Mouse (Mus musculus): ENCODE measurements around the gene Raph1. TPM values are rescaled to one million over a fixed set of nuclear protein-coding genes. Genes with fewer than 3 reads are reported as not detected.

The Raph1 gene
- polyA plus RNA-seq, 1 experiment from 2014 or later: 27.8 TPM

DNA sequence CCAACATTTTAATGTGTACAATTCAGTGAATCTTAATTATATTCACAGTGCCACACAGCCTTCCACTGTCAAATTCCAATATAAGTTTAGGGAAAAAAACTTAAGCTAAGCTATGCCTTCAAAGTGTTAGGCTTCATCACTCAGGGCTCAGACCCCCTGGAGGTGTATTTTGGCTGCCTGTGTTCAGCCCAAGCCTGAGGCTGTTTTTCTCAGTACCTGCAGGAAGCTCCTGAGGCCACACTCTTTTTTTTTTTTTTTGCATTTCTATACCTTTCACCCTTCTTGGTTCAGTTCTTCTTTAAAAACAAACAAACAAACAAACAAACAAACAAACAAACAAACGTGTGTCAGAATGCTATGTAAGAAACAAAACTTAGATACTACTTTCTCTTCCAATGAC is 23.2 kb downstream of the Raph1 start:
- 37% methylated on average over 1 of the region's 1 CpGs for WGBS
- no peak for ATAC-seq (ENCODE audit: low FRiP score, low read depth)
- no peaks in the 10 kb centered on the region for H3K9me3 ChIP-seq
- no peak overlapping the region for H3K4me3 ChIP-seq
- H3K4me1 ChIP-seq: no peaks in the 10 kb centered on the region
- H3K27me3 ChIP-seq (replicated peaks): no peaks in the 10 kb centered on the region
- no peak overlapping the region for H3K27ac ChIP-seq
- no peak overlapping the region for H3K9ac ChIP-seq
- H3K36me3 ChIP-seq: peaks cover 11% of the 10 kb centered on the region
- H3K4me2 ChIP-seq (replicated peaks): no peak overlapping the region

DNA sequence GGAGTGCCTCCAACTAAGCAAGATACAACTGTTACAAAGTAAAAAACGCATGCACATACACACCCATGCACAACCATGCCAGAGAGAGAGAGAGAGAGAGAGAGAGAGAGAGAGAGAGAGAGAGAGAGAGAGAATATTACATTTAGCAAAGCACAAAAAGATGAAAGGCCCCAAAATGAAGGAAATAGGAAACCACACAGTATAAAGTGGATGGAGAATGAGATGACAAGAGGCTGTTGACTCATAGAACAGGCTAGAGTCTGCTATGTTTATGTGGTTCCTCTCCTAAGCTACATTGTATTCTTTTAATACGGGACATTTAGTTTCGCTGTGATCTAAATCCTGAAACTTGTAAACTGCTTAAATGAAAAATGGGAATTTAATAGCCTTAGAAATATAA is 27.6 kb downstream of the Raph1 start:
- 91% methylated on average over 3 of the region's 3 CpGs for WGBS
- Histone ChIP-seq H3K4me1 (no peaks in the 10 kb centered on the region), H3K4me3 (no peak overlapping the region)

GRCm38 (mm10) chr1:60534932-60535331 is 32.0 kb downstream of the Raph1 start:
- ATAC-seq (ENCODE audit: low FRiP score, low read depth): no peak
- no peak overlapping the region for H3K4me2 ChIP-seq (replicated peaks)
- no peaks in the 10 kb centered on the region for H3K9me3 ChIP-seq
- peaks cover 10% of the 10 kb centered on the region; the same call in 1 of the 2 replicates for H3K36me3 ChIP-seq
- 94% methylated on average over 2 of the region's 2 CpGs for WGBS
- no peaks in the 10 kb centered on the region for H3K27me3 ChIP-seq (replicated peaks)
- H3K27ac ChIP-seq: no peak overlapping the region
- H3K9ac ChIP-seq: no peak overlapping the region
- H3K4me1 ChIP-seq: no peaks in the 10 kb centered on the region
- H3K4me3 ChIP-seq: no peak overlapping the region

More for the DNA sequence above, 27.6 kb downstream of the Raph1 start:
- Histone ChIP-seq H3K9me3 (no peaks in the 10 kb centered on the region), H3K4me2 (replicated peaks) (no peak overlapping the region), H3K36me3 (no peaks in the 10 kb centered on the region), H3K27me3 (replicated peaks) (no peaks in the 10 kb centered on the region), H3K9ac (no peak overlapping the region), H3K27ac (no peak overlapping the region)
- ATAC-seq (ENCODE audit: low FRiP score, low read depth): no peak

- no peaks in the 10 kb centered on the region for H3K9me3 ChIP-seq
- H3K4me3 ChIP-seq: no peak overlapping the region
- no peak overlapping the region for H3K4me2 ChIP-seq (replicated peaks)
- no peaks in the 10 kb centered on the region for H3K4me1 ChIP-seq
- no peaks in the 10 kb centered on the region for H3K27me3 ChIP-seq (replicated peaks)
- peaks cover 35% of the 10 kb centered on the region for H3K36me3 ChIP-seq
- no peak for ATAC-seq (ENCODE audit: low FRiP score, low read depth)
- H3K27ac ChIP-seq: no peak overlapping the region
- no peak overlapping the region for H3K9ac ChIP-seq
- WGBS: 91% methylated on average over 2 of the region's 2 CpGs
Observed at GRCm38 (mm10) chr1:60530636-60531035, 36.3 kb downstream of the Raph1 start.

GRCm38 (mm10) chr1:60530107-60530506 is 36.8 kb downstream of the Raph1 start:
- no peak for ATAC-seq (ENCODE audit: low FRiP score, low read depth)
- H3K36me3 ChIP-seq: peaks cover 40% of the 10 kb centered on the region
- H3K27ac ChIP-seq: no peak overlapping the region
- no peak overlapping the region for H3K4me3 ChIP-seq
- WGBS: 94% methylated on average over 6 of the region's 6 CpGs
- no peaks in the 10 kb centered on the region for H3K9me3 ChIP-seq
- no peaks in the 10 kb centered on the region for H3K27me3 ChIP-seq (replicated peaks)
- no peaks in the 10 kb centered on the region for H3K4me1 ChIP-seq
- no peak overlapping the region for H3K9ac ChIP-seq
- H3K4me2 ChIP-seq (replicated peaks): no peak overlapping the region

DNA sequence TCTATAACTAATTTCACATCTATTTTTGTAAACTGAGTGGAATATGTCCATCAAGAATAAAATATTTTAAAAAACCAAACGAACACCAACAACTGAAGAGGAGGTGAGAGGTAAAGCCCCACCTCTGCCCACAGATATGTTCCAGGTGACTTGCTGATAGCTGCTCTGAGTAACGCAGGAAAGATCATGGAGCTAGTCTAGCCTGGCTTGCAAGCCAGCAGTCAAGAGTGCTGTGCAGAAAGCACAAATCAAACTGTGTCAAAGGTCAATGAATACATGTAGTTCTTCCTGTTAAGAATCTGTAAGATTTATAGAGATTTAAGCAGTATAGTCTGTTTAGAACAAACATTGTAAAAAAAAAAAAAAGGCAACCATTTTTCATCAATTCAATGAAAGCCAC is 56.3 kb downstream of the Raph1 start:
- 78% methylated on average over 2 of the region's 2 CpGs for WGBS
- Histone ChIP-seq H3K36me3 (peaks cover 12% of the 10 kb centered on the region), H3K27me3 (replicated peaks) (no peaks in the 10 kb centered on the region), H3K9ac (no peak overlapping the region), H3K4me2 (replicated peaks) (no peak overlapping the region), H3K4me3 (no peak overlapping the region), H3K9me3 (no peaks in the 10 kb centered on the region), H3K4me1 (no peaks in the 10 kb centered on the region), H3K27ac (no peak overlapping the region)
- ATAC-seq (ENCODE audit: low FRiP score, low read depth): no peak

DNA sequence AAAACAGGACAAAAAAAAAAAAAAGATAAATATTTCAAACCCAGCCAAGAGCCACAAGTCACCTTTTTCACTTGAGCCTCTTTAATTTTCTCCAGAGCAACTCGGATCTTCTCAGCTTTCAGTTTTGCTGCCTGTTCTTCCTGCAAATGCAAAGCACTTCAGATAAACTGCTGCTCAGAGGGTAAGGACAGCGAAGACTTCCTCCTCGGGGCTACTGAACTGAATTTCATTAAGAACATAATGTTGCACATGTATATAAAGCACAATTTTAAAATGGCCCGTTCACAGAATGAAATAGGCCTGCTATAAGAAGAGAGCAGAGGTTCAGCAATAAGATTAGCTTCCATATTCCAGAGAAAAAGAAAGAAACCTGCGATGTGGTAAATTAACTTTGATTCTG is 63.4 kb downstream of the Raph1 start:
- Histone ChIP-seq H3K27me3 (replicated peaks) (no peaks in the 10 kb centered on the region), H3K4me1 (no peaks in the 10 kb centered on the region), H3K9me3 (no peaks in the 10 kb centered on the region), H3K36me3 (peaks cover 20% of the 10 kb centered on the region; the same call in 1 of the 2 replicates), H3K4me2 (replicated peaks) (no peak overlapping the region), H3K4me3 (no peak overlapping the region), H3K9ac (no peak overlapping the region), H3K27ac (no peak overlapping the region)
- 91% methylated on average over 5 of the region's 5 CpGs for WGBS
- ATAC-seq (ENCODE audit: low FRiP score, low read depth): no peak

DNA sequence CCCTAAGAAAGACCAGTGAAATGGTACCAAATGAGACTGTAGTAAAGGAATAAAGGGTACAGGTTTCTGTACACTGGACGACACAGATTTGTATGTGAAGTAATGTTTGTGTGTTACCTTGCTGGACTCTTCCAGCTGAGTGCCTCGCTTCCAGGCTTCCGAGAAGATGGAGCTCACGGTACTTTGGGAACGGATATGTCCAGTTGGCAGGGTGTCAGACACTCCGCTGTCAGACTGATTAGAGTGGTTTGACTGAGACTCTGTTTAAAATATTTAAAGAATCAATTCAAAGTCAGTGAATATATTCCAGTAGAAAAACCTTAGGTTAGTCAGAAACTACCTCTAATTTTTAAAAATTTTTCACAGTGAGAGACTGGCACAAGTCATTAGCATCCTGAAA is 73.5 kb downstream of the Raph1 start:
- H3K27ac ChIP-seq: no peak overlapping the region
- H3K4me1 ChIP-seq: no peaks in the 10 kb centered on the region
- H3K4me3 ChIP-seq: no peak overlapping the region
- H3K9ac ChIP-seq: no peak overlapping the region
- H3K9me3 ChIP-seq: no peaks in the 10 kb centered on the region
- ATAC-seq (ENCODE audit: low FRiP score, low read depth): no peak
- no peak overlapping the region for H3K4me2 ChIP-seq (replicated peaks)
- no peaks in the 10 kb centered on the region for H3K27me3 ChIP-seq (replicated peaks)
- H3K36me3 ChIP-seq: peaks cover 71% of the 10 kb centered on the region
- 93% methylated on average over 6 of the region's 6 CpGs for WGBS

- WGBS: 42% methylated on average over 5 of the region's 5 CpGs
- H3K9me3 ChIP-seq: no peaks in the 10 kb centered on the region
- H3K27me3 ChIP-seq (replicated peaks): no peaks in the 10 kb centered on the region
- H3K4me1 ChIP-seq: no peaks in the 10 kb centered on the region
- H3K4me3 ChIP-seq: no peak overlapping the region
- H3K9ac ChIP-seq: no peak overlapping the region
- peaks cover 72% of the 10 kb centered on the region for H3K36me3 ChIP-seq
- no peak overlapping the region for H3K27ac ChIP-seq
- ATAC-seq (ENCODE audit: low FRiP score, low read depth): no peak
- no peak overlapping the region for H3K4me2 ChIP-seq (replicated peaks)
Observed at GRCm38 (mm10) chr1:60492404-60492803, 74.5 kb downstream of the Raph1 start.

DNA sequence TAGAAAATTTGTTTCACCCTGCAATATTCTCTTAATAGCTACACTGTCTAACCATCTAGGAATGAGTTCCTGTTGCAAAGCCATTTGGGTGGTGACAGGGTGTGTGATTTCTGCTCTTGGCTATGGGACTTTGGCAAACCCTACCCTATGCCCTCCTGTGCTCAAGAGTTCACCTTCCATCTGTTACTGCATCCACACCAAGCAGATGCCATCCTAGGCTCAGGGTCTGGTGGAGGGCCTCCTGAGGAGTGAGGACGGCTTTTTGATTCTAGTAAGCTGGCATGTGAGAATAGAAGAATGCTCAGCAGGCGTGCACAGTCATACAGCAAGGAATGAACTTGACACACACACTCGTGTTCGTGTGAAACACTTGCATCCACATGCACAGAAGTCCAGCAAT is 76.4 kb downstream of the Raph1 start:
- Histone ChIP-seq H3K9me3 (no peaks in the 10 kb centered on the region), H3K27me3 (replicated peaks) (no peaks in the 10 kb centered on the region), H3K9ac (no peak overlapping the region), H3K36me3 (peaks cover 62% of the 10 kb centered on the region), H3K4me2 (replicated peaks) (no peak overlapping the region), H3K27ac (no peak overlapping the region), H3K4me1 (no peaks in the 10 kb centered on the region), H3K4me3 (no peak overlapping the region)
- ATAC-seq (ENCODE audit: low FRiP score, low read depth): no peak
- 85% methylated on average over 4 of the region's 4 CpGs for WGBS

DNA sequence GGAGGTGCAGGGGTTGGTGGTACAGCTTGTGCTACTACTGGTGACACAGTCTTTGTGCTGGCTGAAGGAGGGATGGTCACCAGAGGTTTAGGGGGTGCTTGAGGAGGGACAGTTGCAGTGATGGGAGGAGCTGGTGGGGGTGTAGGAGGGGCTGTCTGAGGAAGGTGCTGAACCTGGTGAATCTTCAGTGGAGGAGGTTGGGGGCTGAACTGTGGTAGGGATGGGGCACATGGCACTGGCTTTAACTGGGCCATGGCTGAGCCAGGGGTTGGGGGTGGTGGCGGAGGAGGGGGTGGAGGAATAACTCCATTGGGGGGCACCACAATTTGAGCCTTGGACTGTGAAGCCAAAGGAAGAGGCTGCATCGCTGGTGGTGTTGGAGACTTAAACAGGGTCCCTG is 77.2 kb downstream of the Raph1 start:
- Histone ChIP-seq H3K4me2 (replicated peaks) (no peak overlapping the region), H3K9ac (no peak overlapping the region), H3K4me1 (no peaks in the 10 kb centered on the region), H3K27ac (no peak overlapping the region), H3K9me3 (no peaks in the 10 kb centered on the region), H3K27me3 (replicated peaks) (no peaks in the 10 kb centered on the region), H3K36me3 (peaks cover 55% of the 10 kb centered on the region), H3K4me3 (no peak overlapping the region)
- 97% methylated on average over 2 of the region's 2 CpGs for WGBS
- no peak for ATAC-seq (ENCODE audit: low FRiP score, low read depth)

DNA sequence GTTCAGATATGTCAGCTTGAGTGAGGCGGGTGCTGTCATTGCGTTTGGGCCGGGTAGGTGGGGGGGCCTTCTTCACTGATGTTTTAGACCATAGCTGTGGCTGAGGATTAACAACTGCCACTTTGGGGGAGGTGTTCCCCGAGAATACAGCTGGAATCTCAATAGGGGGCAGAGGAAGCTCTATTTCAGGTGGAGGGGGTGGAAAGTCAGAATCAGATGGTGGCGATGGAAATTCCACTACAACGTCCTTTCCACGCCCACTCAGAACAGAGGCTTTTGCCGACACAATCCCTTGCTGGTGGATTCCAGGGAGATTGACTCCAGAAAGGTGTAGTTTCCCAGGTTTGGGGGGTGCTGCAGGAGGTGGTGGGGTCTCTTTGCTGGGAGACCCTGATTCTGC is 78.3 kb downstream of the Raph1 start:
- ATAC-seq (ENCODE audit: low FRiP score, low read depth): no peak
- 87% methylated on average over 8 of the region's 8 CpGs for WGBS
- Histone ChIP-seq H3K9me3 (no peaks in the 10 kb centered on the region), H3K4me1 (no peaks in the 10 kb centered on the region), H3K27ac (no peak overlapping the region), H3K4me3 (no peak overlapping the region), H3K27me3 (replicated peaks) (no peaks in the 10 kb centered on the region), H3K36me3 (peaks cover 55% of the 10 kb centered on the region), H3K4me2 (replicated peaks) (no peak overlapping the region), H3K9ac (no peak overlapping the region)

- Histone ChIP-seq H3K4me2 (replicated peaks) (no peak overlapping the region), H3K36me3 (peaks cover 39% of the 10 kb centered on the region), H3K9ac (no peak overlapping the region), H3K4me3 (no peak overlapping the region), H3K27me3 (replicated peaks) (no peaks in the 10 kb centered on the region), H3K9me3 (no peaks in the 10 kb centered on the region), H3K4me1 (no peaks in the 10 kb centered on the region), H3K27ac (no peak overlapping the region)
- no peak for ATAC-seq (ENCODE audit: low FRiP score, low read depth)
- WGBS: 91% methylated on average over 3 of the region's 3 CpGs
Observed at GRCm38 (mm10) chr1:60485649-60486048, 81.3 kb downstream of the Raph1 start.

Data from neural tube, embryonic 12.5 days (tissue).